Comparison of ENCODE assay signal across 27 mouse cellular contexts in genomic region chr10:107971748-107972147, GRCm38 (mm10). TPM values are rescaled to one million over a fixed set of nuclear protein-coding genes. Genes with fewer than 3 reads are reported as not detected.
DNase-seq lines count a peak whose midpoint lies in the region; ATAC-seq lines count a peak whose summit lies in the region.
"Had no signal": no experiment of that assay in that cellular context is flagged by ENCODE, and none has a peak within 500 bp of the region (broad histone marks: within the 10 kb centered on the region; RNA-seq: fewer than 3 reads in every experiment).

No protein-coding gene starts in this region.

- H3K9ac ChIP-seq in hindbrain, embryonic 11.5 days (ENCODE audit: low read depth, low read length), result no peak overlapping the region
- H3K9ac ChIP-seq in hindbrain, embryonic 13.5 days, result no peak overlapping the region
- no peak overlapping the region for H3K9ac ChIP-seq in forebrain, embryonic 14.5 days (ENCODE audit: low read length)
- H3K9ac ChIP-seq: embryonic facial prominence, embryonic 15.5 days; forebrain, embryonic 12.5 days; heart, embryonic 13.5 days; hindbrain, embryonic 15.5 days had no signal

- no peak overlapping the region for H3K4me3 ChIP-seq in hindbrain, embryonic 11.5 days (ENCODE audit: low read depth, low read length)
- no peak overlapping the region for H3K4me3 ChIP-seq in hindbrain, embryonic 13.5 days
- no peak overlapping the region for H3K4me3 ChIP-seq in forebrain, embryonic 14.5 days (ENCODE audit: low read depth, low read length)
- H3K4me3 ChIP-seq: embryonic facial prominence, embryonic 15.5 days; erythroblast, embryonic 14.5 days; forebrain, embryonic 12.5 days; heart, adult 2 months; heart, embryonic 10.5 days; heart, embryonic 13.5 days; hindbrain, embryonic 15.5 days had no signal

- H3K27me3 ChIP-seq in hindbrain, embryonic 11.5 days (ENCODE audit: control insufficient read depth, insufficient read depth, low read length), result no peaks in the 10 kb centered on the region
- no peaks in the 10 kb centered on the region for H3K27me3 ChIP-seq in hindbrain, embryonic 13.5 days
- no peaks in the 10 kb centered on the region for H3K27me3 ChIP-seq in forebrain, embryonic 14.5 days (replicated peaks; ENCODE audit: control insufficient read depth, insufficient read depth, low read length)
- H3K27me3 ChIP-seq: embryonic facial prominence, embryonic 15.5 days; forebrain, embryonic 12.5 days; heart, embryonic 13.5 days; hindbrain, embryonic 15.5 days had no signal

- peak; percentile 56; the same call in 1 of the 2 replicates for ATAC-seq in hindbrain, embryonic 11.5 days (ENCODE audit: low FRiP score)
- no peak for ATAC-seq in hindbrain, embryonic 13.5 days (ENCODE audit: low FRiP score)
- ATAC-seq in forebrain, embryonic 14.5 days, result no peak
- ATAC-seq: forebrain, embryonic 16.5 days; intestine, postnatal 0 days had no signal

- no peaks in the 10 kb centered on the region for H3K9me3 ChIP-seq in hindbrain, embryonic 11.5 days (ENCODE audit: control insufficient read depth, low read length)
- no peaks in the 10 kb centered on the region for H3K9me3 ChIP-seq in hindbrain, embryonic 13.5 days
- H3K9me3 ChIP-seq in forebrain, embryonic 14.5 days (replicated peaks; ENCODE audit: control insufficient read depth, low read length), result no peaks in the 10 kb centered on the region
- H3K9me3 ChIP-seq: embryonic facial prominence, embryonic 15.5 days; forebrain, embryonic 12.5 days; heart, embryonic 10.5 days; heart, embryonic 13.5 days; hindbrain, embryonic 15.5 days had no signal

- no peaks in the 10 kb centered on the region for H3K36me3 ChIP-seq in hindbrain, embryonic 11.5 days (ENCODE audit: control insufficient read depth, insufficient read depth, low read length)
- no peaks in the 10 kb centered on the region for H3K36me3 ChIP-seq in hindbrain, embryonic 13.5 days
- H3K36me3 ChIP-seq in forebrain, embryonic 14.5 days (ENCODE audit: control insufficient read depth, insufficient read depth, low read length), result no peaks in the 10 kb centered on the region
- H3K36me3 ChIP-seq: embryonic facial prominence, embryonic 15.5 days; forebrain, embryonic 12.5 days; heart, embryonic 10.5 days; heart, embryonic 13.5 days; hindbrain, embryonic 15.5 days had no signal

- H3K4me2 ChIP-seq in hindbrain, embryonic 11.5 days (replicated peaks; ENCODE audit: low read depth, low read length), result no peak overlapping the region
- H3K4me2 ChIP-seq in hindbrain, embryonic 13.5 days, result no peak overlapping the region
- no peak overlapping the region for H3K4me2 ChIP-seq in forebrain, embryonic 14.5 days (ENCODE audit: low read length)
- H3K4me2 ChIP-seq: embryonic facial prominence, embryonic 15.5 days; forebrain, embryonic 12.5 days; heart, embryonic 13.5 days; hindbrain, embryonic 15.5 days had no signal

- H3K4me1 ChIP-seq in hindbrain, embryonic 11.5 days (replicated peaks; ENCODE audit: control insufficient read depth, insufficient read depth, low read length), result no peaks in the 10 kb centered on the region
- H3K4me1 ChIP-seq in hindbrain, embryonic 13.5 days (replicated peaks), result 0 out of 2 replicates have a peak, but pooled peaks cover 6% of the 10 kb centered on the region
- H3K4me1 ChIP-seq in forebrain, embryonic 14.5 days (ENCODE audit: control insufficient read depth, insufficient read depth, low read length), result no peaks in the 10 kb centered on the region
- H3K4me1 ChIP-seq: embryonic facial prominence, embryonic 15.5 days; hindbrain, embryonic 15.5 days had no signal

- no peak overlapping the region for H3K27ac ChIP-seq in hindbrain, embryonic 11.5 days (ENCODE audit: low read depth, low read length)
- H3K27ac ChIP-seq in hindbrain, embryonic 13.5 days, result no peak overlapping the region
- no peak overlapping the region for H3K27ac ChIP-seq in forebrain, embryonic 14.5 days (ENCODE audit: low read depth, low read length)
- H3K27ac ChIP-seq: embryonic facial prominence, embryonic 15.5 days; forebrain, embryonic 12.5 days; heart, adult 2 months; heart, embryonic 10.5 days; heart, embryonic 13.5 days; hindbrain, embryonic 15.5 days had no signal

- peak; percentile 9 for DNase-seq in embryo, embryonic 10 days (ENCODE audit: low spot score)
- DNase-seq in embryo, embryonic 11 days, result no peak
- peak; percentile 11 for DNase-seq in hindbrain, embryonic 11.5 days (ENCODE audit: low spot score)
- DNase-seq in R1 (ENCODE audit: low read depth, low spot score), result peak; percentile 21
- DNase-seq in embryo, embryonic 9.5 days (ENCODE audit: extremely low spot score), result peak; percentile 7
- no peak for DNase-seq in lung, postnatal 25 days (ENCODE audit: low spot score)
- DNase-seq in forebrain, embryonic 14.5 days (ENCODE audit: low spot score), result no peak
- DNase-seq: adrenal gland, adult 2 months; adrenal gland, postnatal 14 days; cerebellum, adult 11 months; cerebellum, adult 2 months; cerebellum, adult 9-11 months; cerebellum, postnatal 25 days; gastrocnemius, postnatal 10 days; gastrocnemius, postnatal 36 days; heart, adult 2 months; heart, postnatal 14 days; heart, postnatal 4 days had no signal

RNA-seq across cellular contexts. Expression of gene Otogl, which starts 59.8 kb away (rescaled TPM):
- 0.07 and 0.25 TPM in 2 replicates for polyA plus RNA-seq in hindbrain, embryonic 11.5 days (2014; fragmentation: Nextera tagmentation; extraction: Ambion mirVana)
- polyA plus RNA-seq in hindbrain, embryonic 13.5 days (2015; fragmentation: Nextera tagmentation; extraction: Ambion mirVana), result 0.03 TPM in 1 of 2 replicates, not detected in the other
- 0.03 and 0.05 TPM in 2 replicates for polyA plus RNA-seq in forebrain, embryonic 14.5 days (2014; fragmentation: Nextera tagmentation; extraction: Ambion mirVana)
- polyA plus RNA-seq: adrenal gland, adult 2 months; erythroblast, embryonic 14.5 days; forebrain, embryonic 12.5 days; intestine, postnatal 0 days had no signal

Comparison
In these comparisons a context has a peak if more than half of its experiments do, and no peak if none do; other contexts are left out.
1. DNase-seq: peak in embryo, embryonic 10 days (single experiment), hindbrain, embryonic 11.5 days (single experiment), R1 (single experiment) and embryo, embryonic 9.5 days (single experiment); none in embryo, embryonic 11 days (single experiment), lung, postnatal 25 days (single experiment) and forebrain, embryonic 14.5 days (single experiment).